Mouse (Mus musculus) gastrocnemius, postnatal 14 days (tissue): ENCODE data around the gene Ttc39a. TPM values are rescaled to one million over a fixed set of nuclear protein-coding genes. Genes with fewer than 3 reads are reported as not detected.

ENCODE experiments used
- DNase-seq: peaks from one replicate; pipeline ENCODE4 v3.0.0; 2021; ENCODE audit warnings: mixed read lengths
- intact Hi-C: fragments of 180-260 bp; cut with DNase I; formaldehyde crosslinking; loops from one replicate; pipeline ENCODE4 v1.15.1; 2025; ENCODE audit warnings: low total_unique reads
- total RNA-seq, 2 experiments: library from RNA; stranded (reverse); gene quantifications; 2 replicates each; pipeline ENCODE4 v1.2.3; 2021

The Ttc39a gene
- total RNA-seq, 2 experiments from 2014 or later = 0.25 to 0.44 TPM

DNA sequence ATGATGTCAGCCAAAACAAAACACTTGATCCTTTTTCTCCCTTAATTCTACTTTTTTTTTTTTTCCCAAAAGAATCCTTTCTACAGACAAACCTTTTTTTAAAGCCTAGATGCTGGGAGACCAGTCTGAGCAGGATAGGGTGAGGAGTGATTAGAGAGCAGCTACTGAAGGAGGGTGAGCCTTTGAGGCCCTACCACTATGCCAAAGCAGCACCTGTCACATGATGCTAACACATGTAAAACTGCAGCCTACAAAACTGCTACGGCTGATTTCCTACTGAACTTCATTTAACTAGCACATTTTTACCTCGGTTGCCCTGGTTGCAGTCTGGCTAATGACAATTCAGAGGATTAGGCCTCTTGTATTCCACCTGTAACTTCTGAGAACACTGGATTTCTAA is 38.5 kb downstream of the Ttc39a start:
- no peak for DNase-seq
- intact Hi-C loops = no loop called here

DNA sequence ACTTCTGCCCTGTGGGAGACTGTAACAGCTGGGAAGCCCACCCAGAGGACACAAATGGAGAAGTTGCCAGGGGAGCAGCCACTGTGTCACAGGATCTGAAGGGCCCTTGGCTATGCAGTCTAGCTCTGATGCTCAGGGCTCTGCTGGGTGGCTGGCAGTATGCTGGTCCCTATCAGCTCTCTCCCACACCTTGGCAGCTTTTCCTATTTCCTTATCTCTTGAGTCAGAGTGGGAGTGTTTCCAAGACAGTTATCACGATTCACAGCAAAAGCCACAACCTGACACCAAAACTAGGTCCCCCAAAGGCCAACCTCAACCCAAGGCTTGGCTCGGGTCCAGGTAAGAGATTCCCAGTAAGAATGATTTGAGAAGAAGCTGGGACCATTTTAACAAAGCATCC is 39.0 kb downstream of the Ttc39a start:
- no peak for DNase-seq
- intact Hi-C loops = no loop called here

DNA sequence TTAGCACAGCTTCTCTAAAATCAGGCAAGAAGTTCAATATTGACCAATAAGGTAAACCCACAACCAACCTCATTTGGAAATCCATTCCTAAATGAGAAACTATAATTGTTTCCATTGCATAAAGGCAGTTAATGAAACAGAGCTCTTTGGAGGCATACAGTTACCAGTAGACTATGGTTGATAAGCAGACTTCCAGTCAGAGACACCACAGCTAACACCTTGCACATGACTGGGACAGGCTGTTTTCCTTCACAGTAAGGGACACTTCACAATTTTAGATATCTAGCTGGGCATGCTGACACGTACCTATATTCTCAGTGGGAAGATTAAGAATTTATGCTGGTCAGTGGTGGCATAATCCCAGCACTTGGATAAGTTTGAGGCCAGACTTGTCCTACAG is 39.5 kb downstream of the Ttc39a start:
- DNase-seq = no peak
- intact Hi-C loops = no loop called here

DNA sequence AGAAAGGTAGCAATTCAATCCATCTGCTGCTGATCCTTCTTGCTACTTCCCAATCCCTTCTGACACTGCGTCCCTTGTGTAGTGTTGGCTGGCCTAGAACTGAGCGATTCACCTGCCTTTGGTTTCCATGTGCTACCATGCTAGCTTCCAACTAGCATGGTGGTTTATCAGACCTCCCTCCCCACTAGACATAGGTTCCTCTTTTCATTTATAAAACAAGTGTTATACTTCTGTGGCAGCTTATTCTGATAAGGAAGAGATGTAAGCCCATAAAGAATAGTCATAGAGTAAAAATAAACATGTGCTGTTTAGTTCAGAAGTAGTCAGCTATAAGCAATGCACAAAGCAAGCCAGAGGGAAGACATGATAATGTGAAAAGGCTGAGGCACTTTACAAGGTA is 42.1 kb downstream of the Ttc39a start:
- no peak for DNase-seq
- intact Hi-C loops = no loop called here

DNA sequence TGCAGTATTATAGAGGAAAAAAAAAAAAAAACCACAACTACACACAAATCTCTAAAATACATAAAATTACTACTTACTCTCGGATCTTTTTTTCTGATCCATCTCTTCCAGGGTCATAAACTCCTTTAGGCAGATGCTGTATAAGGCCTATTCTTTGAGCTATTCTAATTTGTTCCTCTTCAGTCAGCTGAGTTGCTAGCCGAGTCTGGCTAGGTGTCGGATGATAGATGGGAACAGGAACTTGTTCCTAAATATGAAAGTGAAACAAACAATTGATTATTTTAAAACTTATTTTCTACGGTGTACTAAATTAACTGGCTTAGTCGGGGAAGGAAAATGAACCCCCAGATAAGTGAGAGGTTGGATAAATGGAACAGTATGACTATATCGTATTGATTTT is 50.4 kb downstream of the Ttc39a start:
- intact Hi-C loops = no loop called here
- no peak for DNase-seq

DNA sequence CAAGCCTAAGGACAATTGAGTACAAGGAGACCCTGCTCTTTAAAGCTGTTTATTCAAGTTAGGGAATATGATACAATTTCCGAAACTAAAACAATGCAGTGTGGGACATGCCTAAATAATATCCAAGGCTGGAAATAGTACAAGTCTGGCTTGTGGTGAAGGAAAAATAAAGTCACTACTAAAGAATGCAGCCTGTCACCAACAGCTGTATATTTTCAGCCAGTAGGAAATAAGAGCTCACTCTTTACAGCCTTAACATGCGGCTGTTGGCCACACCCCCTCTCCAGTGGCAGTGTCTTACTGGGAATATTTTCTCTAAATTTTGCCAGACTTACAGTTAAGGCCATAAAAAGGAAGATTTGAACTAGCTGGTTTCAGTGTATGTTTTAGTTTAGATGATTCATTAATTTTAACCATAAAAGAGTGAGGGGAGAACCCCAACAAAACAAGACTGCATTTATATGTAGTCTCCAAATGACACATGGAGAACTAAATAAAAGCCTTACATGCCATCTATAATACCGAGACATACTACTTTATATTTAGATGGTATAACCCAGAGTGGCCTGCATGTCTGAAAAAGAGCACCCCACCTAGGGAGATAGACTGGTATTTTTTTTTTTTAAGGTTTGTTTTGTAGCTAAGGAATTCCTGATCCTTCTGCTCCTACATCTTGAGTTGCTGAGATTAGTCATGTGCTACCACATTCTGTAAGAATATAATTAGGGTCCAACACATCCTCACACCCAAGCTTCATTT is 54.2 kb downstream of the Ttc39a start:
- intact Hi-C loops = no loop called here
- DNase-seq = no peak

DNA sequence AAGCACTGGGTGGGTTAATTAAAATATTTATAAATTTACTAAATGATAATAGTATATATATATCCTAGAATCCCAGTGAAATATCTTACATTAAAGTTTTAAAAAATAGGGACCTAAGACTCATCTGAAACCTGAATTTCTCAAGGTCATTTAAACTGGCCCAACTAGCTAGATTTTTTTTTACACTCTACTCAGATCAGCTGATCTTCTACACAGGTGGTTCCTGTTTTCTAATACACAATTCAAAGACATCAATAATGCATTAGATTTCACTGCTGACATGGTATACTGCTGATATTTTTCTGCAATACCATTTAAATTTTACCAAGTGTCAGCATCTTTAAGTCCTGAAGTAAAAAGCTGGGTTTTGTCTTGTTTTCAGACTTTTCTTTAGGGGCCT is 57.5 kb downstream of the Ttc39a start:
- intact Hi-C loops = no loop called here
- DNase-seq = no peak

DNA sequence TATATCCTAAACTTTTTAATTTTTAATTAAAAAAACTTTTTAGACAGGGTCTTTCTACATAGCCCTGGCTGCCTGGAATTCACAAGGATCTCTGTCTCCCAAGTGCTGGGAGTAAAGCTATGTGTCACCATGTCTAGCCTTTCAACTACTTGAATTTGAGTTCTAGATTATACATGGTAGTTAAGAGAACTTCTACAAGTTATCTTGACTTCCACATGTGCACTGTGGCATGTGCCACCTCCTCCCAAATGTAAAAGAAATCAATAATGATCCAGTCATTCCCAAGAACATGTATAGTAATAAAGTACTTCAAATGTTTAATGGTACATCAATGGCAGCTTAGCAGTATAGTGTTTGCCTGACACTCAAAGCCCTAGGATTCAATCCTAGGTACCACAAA is 61.3 kb downstream of the Ttc39a start:
- intact Hi-C loops = no loop called here
- no peak for DNase-seq

DNA sequence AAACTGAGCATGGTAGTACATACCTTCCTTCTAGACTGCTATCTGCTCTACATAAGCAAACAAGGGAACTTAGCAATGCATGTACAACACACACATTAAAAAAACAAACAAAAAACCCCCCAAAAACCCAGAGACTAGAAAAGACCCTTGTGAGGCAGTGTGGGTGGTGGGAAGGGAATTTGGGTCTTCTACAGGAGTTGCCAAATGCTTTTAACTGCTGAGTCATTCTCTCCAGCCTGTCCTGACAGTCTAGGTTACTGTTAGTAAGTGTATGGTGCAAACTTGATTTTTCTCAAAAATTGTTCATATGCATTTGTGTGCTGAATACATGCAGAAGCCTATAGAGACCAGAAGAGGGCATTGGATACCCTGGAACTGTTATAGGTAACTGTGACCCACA is 65.2 kb downstream of the Ttc39a start:
- intact Hi-C loops = no loop called here
- no peak for DNase-seq

DNA sequence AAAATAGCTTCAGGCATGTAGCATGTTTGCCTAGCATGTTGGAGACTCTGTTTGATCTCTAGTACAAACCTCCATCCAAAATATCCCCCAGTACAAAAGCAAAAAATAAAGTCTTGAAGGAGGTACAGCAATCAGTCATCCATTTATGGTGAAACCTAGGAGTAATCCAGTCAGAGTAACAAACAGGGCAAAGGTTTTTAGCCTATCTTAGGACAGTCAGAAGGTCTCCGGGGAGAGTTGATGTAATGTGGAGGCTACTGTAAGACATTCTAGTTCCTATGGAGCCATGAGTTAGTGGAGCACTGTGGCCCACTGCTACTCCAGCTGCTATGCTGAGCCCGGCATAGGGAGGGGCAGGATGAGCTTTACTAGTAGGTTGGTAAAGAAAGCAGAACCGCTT is 66.1 kb downstream of the Ttc39a start:
- intact Hi-C loops = no loop called here
- no peak for DNase-seq

DNA sequence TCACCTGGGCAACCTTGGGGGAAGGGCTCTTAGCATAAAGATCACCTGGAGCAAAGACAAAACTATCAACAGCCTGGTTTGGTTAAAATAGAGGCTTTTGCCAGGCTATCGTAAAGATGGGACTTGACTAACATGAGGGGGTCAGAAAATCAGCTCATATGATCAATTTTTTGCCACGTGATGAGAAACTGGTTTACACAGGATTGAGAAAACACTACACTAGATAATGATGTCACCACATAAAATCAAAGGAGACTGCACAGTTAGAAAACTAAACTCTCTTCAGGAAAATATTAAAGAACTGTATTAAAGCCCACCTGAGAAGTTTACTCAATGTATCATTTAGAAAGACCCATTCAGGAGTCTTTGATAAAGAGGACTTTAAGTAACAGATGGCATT is 68.7 kb downstream of the Ttc39a start:
- intact Hi-C loops = no loop called here
- DNase-seq = no peak

DNA sequence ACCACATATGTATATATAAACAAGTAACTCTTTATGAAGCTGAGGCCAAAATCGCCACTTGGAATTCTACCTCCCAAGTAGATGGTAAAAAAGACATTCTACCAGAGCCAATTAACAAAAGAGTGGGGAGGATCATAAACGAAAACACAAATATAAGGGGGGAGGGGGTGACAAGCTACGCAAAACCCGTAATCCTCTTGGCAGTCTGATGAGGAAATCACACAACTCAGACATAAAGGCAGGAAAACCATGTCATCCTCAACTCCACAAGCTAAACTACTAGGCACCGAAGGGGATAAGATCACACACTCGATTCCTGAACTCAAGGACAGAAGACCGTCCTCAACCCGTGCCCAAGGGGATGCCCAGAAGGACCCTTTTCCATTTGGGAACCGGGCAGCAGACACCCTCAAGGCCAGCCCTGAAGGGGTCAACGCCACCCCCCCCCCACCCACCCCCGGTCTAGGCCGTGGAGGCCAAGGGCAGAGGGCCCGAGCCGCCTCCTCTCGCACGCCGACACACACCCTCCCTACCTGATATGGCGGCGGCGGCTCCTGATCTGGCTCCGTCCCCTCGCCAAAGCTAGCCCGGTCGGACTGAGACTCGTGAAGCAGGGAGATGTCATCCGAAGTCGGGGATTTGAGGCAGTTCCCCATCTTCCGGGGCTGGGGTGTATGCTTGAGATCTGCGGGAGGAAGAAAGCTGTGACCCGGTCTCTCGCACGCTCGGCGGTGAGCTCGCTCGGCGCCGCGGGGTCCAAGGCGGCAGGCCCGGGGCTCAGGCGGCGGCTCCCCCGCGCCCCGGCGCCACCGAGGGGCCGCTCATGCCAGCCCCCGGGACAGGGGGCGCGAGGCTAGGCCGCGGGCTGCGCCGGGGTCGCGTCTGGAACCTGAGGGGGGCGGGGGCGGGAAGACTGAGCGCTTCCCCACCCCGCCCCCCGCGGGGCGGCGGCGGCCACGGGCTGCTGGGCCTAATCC is 69.4 kb downstream of the Ttc39a start:
- intact Hi-C loops = no loop called here
- peak; percentile 61 for DNase-seq

DNA sequence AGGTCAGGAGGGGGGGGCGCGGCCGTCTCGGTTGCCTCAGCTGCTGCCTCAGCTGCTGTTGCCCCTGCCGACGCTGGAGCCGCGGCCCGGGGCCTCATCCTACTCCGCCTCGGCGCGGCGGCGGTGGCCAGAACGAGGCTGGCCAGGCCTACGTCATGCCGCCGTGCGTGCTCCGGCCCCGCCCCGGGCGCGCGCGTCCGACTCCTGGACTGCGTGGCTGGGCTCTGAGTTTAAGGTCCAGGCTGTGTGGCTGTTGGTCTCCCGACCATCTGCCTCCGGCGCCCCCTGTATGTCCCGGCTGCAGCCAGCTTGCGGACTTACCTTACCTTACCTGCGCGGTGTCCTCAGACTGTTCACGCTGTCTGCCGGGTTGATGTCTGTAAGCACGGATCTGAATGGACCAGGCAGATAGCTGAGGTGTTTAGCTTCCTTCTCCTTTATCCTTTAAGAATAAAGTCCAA is 70.2 kb downstream of the Ttc39a start:
- intact Hi-C loops = no loop called here

DNA sequence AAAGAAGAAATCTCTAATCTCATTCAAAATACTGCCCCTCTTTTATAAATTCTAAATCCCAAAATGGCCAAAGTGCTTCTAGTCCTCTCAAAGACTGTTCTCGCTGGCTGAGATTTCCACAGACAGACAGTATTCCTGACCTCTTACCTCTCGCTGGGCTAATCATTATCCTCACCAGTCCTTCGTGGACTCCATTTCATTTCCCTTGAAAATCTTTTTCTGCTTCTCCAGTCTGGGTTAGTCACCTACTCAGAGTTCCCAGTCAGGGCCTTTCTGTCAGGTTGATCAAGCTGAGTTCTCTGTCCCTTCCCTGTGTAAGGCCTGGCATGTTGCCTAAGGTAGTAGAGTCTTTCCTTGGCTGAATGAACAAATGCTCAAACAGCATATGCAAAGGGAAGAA is 71.0 kb downstream of the Ttc39a start:
- intact Hi-C loops = no loop called here
- no peak for DNase-seq

More for the DNA sequence above, 70.2 kb downstream of the Ttc39a start:
- peak; percentile 92 for DNase-seq

DNA sequence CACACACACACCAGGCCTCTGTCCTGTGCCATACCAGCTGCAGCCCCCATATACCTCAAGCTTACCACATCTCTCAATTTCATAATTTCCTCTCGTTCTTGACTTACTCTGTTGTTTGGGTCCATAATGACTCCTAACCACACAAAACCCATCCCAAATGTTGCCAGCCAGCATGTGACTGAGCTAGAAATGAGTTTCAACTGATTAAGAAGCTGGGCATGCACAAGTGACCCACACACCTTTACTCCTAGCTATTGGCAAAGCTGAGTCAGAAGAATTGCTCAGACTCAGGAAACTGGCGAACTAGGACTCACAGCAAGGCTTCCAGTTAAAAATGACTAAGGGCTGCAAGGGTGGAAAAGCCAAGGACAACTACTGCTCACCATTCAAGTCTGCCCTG is 75.0 kb downstream of the Ttc39a start:
- no peak for DNase-seq
- intact Hi-C loops = no loop called here

DNA sequence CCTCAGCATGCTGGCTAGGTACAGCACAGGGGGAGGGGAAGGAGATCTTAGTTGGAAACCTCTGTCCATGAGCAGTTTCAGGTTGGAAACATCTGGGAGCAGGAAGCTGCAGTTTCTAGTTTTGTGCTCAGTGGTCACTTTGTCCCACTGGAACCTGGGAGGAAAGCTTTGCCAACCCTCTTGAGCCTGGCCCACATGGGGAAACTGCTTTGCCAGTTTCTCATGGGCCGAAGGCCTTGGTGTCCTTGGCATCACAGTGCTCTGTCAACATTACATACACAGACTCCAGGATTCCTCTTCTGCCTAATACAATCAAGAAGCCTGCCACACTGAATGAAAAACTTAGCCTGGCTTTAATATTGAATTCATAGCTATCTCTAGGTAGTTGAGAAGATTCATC is 76.3 kb downstream of the Ttc39a start:
- no peak for DNase-seq

DNA sequence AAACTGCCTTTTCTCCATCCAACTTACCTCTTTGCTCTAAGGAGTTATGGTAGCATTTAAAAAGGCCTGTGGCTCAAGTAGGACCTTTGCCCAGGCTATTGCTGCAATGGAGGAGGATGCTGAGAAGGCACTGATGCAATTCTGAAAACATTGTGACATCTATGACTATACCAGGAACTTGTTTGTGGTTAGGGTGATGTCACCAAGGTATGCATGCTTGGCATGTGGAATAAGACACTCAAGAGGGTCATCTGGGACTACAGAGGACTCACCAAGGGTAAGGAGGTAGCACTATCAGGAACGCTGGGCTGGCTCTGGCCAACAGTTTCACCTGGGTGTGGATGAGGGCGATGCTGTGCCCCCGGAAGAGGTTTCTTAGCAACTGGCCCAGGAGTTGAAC is 78.2 kb downstream of the Ttc39a start, which contains the start of gene Rnf11:
Rnf11 (minus strand) TSS at position 108 of the 400 bp plus-strand sequence.
- intact Hi-C loops = no loop called here
- no peak for DNase-seq

More for the DNA sequence above, 76.3 kb downstream of the Ttc39a start:
- intact Hi-C loops = no loop called here

DNA sequence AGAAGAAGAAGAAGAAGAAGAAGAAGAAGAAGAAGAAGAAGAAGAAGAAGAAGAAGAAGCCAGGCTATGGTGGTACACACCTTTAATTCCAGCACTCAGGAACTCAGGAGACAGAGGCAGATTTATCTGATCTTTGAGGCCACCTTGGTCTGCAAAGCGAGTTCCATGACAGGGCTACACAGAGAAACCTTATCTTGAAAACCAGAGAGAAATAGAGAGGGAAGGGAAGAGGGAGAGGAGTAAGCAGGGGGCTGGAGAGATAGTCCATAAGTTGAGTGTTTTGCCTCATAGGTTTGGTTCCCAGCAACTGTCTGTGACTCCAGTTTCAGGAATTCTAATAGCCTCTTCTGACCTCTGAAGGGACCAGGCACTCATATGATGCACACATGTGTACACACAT is 82.4 kb downstream of the Ttc39a start:
- intact Hi-C loops = no loop called here
- no peak for DNase-seq

DNA sequence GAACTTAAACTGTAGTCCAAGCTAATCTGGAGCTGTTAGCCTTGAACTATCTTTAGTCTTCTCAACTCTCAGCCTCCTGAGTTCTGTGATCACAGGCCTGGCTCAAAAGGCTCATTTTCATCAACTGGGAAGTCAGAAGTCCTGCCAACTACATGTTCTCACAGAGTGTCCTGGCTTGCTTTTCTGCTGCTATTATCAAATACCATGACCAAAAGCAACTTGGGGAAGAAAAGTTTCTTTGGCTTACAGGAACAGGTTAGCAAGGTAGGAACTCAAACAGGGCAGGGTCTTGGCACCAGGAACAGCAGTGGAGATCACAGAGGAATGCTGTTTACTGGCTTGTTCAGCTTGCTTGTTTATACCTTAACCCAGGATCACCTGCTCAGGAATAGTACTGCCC is 87.2 kb downstream of the Ttc39a start:
- no peak for DNase-seq
- intact Hi-C loops = no loop called here
